Mouse (Mus musculus) brain, embryonic 18.5 days (tissue): Measurements from ENCODE around the gene Srl.
"Not testable (repeated sequence)": the region's sequence is repeated elsewhere in the genome, so short reads cannot be mapped to it uniquely, and the experiment has no call there.

Experiments
- DNase-seq: peaks from one replicate; pipeline ENCODE4 v3.0.0-alpha.2; 2012; ENCODE audit warnings: low read depth, low spot score

The Srl gene

GRCm38 (mm10) chr16:4541501-4542198 lies at the start of gene Srl:
Gene Srl, minus strand, starts transcription at chr16:4541816.
- DNase-seq: peak; percentile 98

- DNase-seq: no peak
These were observed 48.6 kb upstream of the Srl start for GRCm38 (mm10) chr16:4590236-4590635.

DNA sequence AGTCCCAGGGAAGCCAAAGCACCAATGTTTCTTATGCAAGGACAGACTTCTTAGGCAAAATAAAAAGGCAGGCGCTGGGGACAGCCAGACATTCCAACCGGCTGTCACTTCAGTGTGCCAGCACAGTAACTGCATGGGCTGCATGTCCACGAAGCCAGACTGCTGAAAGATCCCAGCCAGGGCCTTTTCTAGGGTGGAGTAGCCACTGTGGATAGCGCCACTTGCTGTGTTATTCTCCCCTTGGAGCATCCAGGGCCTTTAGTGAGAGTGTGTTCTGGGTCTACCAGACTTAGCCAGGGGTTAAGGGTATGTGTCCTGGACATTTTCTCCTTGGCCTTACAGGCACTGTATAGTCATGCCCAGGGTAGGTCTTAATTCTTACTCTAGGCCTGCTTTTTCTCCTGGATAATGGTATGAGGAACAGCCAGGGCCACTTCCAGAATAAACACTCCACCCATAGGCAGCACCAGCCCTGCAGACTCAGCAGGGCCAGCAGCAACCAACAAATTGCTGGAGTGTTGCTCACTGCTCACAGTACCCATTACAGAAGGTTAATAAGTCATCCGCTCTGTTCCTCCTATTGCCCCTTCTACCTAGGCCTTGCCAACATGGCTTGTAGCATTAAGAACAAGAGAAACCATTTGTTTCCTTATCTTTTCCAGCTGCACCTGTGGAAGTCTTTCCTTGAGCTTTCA lies 46.0 kb upstream of the Srl start:
- no peak for DNase-seq

GRCm38 (mm10) chr16:4586531-4587123 lies 45.0 kb upstream of the Srl start:
- peak; percentile 69 for DNase-seq

GRCm38 (mm10) chr16:4585642-4586530 lies 44.3 kb upstream of the Srl start:
- no peak for DNase-seq

DNA sequence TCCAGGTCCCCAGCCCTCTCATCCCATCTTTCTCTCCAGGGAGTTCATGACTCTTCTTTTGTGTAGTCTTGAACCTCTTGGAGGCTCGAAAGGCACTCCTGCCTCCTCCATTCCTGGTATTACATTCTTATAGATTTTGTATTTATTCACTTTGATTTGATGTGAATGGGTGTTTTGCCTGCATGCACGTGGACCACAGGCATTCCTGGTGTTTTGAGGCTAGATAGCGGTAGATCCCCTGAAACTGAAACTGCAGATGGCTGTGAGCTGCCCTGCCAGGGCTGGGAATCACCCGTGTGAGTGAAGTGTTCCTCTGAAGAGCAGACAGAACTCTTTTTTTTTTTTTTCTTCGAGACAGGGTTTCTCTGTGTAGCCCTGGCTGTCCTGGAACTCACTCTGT lies 42.8 kb upstream of the Srl start:
- DNase-seq: no peak

DNA sequence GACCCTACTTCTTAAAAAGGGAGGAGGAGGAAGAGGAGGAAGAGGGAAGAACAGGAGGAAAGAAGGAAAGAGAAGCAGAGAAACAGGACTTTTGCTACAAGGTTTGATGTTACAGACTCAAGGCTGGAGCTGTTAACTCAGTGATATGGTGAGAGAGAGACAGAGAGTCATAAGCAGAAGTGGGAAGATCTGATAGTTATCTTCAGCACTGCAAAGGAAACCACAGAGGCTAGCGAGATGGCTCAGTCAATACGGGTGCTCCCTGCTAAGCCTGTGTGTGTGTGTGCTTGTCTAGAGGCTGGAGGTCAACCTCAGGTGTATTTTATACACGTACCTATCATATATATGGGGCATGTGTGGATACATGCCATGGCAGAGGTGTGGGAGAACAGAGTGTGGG lies 42.2 kb upstream of the Srl start:
- DNase-seq: no peak

DNA sequence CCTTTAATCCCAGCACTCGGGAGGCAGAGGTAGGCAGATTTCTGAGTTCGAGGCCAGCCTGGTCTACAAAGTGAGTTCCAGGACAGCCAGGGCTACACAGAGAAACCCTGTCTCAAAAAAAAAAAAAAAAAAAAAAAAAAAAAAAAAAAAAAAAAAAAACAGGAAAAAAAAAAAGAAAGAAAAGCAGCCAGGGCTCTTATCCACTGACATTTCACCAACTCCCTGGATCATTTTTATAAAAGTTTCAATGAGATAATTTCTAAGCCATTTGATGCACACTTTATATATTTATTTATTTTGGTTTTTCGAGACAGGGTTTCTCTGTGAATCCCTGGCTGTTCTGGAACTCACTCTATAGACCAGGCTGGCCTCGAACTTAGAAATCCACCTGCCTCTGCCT lies 39.6 kb upstream of the Srl start:
- DNase-seq: not testable (repeated sequence)

DNA sequence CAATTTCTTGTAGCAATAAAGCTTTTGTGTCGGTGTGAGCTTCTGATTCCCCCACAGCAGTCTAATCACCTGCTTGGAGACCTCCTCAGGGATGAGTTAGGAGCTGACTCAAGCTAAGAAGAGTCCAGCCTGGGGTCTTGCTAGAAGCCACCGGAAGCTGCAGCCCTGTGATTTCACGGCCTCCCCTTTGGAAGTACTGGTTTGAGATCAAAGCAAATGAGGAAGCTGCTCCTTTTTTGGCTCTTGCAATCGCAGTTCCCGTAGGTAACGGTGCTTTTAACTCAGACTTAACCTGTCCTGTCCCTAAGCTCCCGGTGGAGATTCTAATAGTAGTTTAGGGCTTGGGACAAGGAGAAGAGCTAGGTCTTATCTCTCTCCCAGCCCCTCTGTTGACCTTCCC lies 37.0 kb upstream of the Srl start:
- DNase-seq: no peak

DNA sequence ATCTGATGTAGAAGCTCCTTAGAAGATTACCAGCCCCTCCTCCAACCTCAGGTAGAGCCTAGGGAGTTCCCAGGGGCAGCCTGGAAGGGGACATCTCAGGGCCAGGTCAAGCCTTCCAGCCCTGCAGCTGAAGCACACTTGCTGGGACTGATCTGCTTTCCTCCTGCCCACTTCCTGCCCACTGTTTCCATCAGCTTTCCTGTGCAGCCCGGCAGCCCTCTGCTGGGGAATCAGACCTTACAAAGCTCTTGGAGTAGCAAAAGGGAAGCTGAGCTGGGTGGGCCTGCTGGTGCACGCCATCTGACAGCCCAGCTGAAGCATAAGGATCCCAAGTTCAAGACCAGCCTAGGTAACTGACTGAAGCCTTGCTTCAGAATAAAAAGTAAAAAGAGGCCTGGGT lies 35.3 kb upstream of the Srl start:
- DNase-seq: no peak

GRCm38 (mm10) chr16:4576038-4576437 lies 34.4 kb upstream of the Srl start:
- no peak for DNase-seq

GRCm38 (mm10) chr16:4570737-4571136 lies 29.1 kb upstream of the Srl start:
- no peak for DNase-seq

DNA sequence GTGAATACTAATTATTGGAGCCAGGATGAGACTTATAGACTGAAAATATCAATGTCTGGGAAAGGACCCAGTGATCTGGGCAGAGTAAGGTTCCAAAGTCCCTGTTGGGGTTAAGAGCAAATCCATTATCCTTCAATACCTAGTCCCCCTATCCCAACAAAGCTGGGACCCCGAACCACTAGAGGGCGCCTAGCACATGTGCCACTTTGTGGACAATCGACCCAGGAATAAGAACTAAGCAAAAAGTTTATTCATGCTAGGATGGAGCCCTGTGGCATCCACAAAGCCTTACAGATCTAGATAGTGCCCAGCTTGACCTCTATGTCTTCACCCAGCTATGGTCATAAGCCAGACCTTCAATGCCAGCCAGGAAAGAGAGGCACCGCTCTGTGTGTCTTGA lies 26.3 kb upstream of the Srl start:
- no peak for DNase-seq

GRCm38 (mm10) chr16:4560145-4560952 lies 18.7 kb upstream of the Srl start:
- DNase-seq: no peak

DNA sequence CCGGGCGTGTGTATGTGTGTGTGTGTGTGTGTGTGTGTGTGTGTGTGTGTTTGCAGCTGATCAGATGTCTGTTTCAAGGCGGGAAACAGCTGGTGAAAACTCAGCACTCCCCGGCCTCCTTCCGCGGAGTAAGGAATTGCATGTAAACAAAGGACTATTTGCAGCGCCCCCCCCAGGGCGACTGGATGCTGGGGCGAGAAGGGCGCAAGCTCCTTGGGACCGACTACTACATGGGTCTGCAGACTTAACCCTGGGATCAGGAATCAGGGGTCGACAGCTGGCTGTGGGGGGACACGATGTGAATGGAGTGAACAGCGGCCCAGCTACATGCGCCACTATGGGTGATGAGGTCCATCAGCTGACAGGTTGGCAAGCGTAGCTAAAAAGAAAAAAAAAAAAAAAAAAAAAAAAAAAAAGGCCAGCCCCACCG lies 18.1 kb upstream of the Srl start, which contains the start of gene Tfap4:
TSS of gene Tfap4 (minus strand) at position 140 of the 430 bp plus-strand sequence.
- peak; percentile 83 for DNase-seq

GRCm38 (mm10) chr16:4558980-4559631 lies 17.5 kb upstream of the Srl start:
- peak; percentile 55 for DNase-seq

- DNase-seq: peak; percentile 90
These were observed 16.9 kb upstream of the Srl start for GRCm38 (mm10) chr16:4558384-4558979.

DNA sequence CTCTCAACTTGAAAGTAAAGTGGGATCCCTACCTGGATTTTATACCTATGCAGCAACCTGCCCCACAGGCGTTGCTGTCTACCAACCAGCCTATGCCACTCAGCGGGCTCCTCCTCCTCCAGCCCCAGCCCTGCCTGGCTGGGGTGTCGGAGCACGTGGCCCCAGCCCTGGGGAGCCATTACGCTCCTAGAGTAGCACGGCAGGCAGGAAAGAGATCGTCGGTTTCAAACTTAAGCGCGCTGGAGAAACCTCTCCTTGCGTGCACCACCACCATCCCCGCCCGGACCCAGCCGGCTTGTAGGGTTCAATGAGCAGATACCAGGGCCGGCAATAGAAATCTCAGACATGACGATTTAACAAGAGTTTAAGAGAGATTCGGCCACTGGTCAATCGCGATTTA lies 16.3 kb upstream of the Srl start:
- peak; percentile 34 for DNase-seq

GRCm38 (mm10) chr16:4557085-4557484 lies 15.5 kb upstream of the Srl start:
- no peak for DNase-seq

GRCm38 (mm10) chr16:4555555-4555954 lies 13.9 kb upstream of the Srl start:
- no peak for DNase-seq
